Mouse (Mus musculus) megakaryocyte, embryonic 14.5 days (primary cell): ENCODE results near the gene Rere.

Experiments used
- FLI1 ChIP-seq: IDR thresholded peaks from 2 replicates; pipeline ENCODE4 v1.6.1; 2012; ENCODE audit warnings: low read length, inconsistent platforms, mixed read lengths
- GATA1 ChIP-seq: IDR thresholded peaks from 3 replicates; pipeline ENCODE4 v1.6.1; 2012; ENCODE audit warnings: mixed read lengths, low read length, inconsistent platforms, borderline replicate concordance

- TF ChIP-seq GATA1 = no peak
- no peak for TF ChIP-seq FLI1
Observed at GRCm38 (mm10) chr4:150572104-150572691, 290.8 kb downstream of the Rere start.
